Mouse (Mus musculus) C2C12 (cell line): ENCODE data around the gene Cd70.

Experiments
- CEBPB ChIP-seq: IDR thresholded peaks from one replicate; pipeline ENCODE4 v1.6.1; 2011; ENCODE audit warnings: low read depth, mild to moderate bottlenecking, control low read depth, moderate library complexity
- CTCF ChIP-seq: IDR thresholded peaks from one replicate; pipeline ENCODE4 v1.5.1; 2011; ENCODE audit not compliant: control insufficient read depth, insufficient read depth, insufficient read length
- FOSL1 ChIP-seq: IDR thresholded peaks from one replicate; pipeline ENCODE4 v1.8.0; 2011; ENCODE audit warnings: mild to moderate bottlenecking, low read length; ENCODE audit not compliant: poor library complexity, insufficient read depth, severe bottlenecking
- MAX ChIP-seq: IDR thresholded peaks from one replicate; pipeline ENCODE4 v1.6.1; 2011; ENCODE audit warnings: mild to moderate bottlenecking, control low read depth
- MYOG ChIP-seq: IDR thresholded peaks from one replicate; pipeline ENCODE4 v1.6.1; 2011; ENCODE audit not compliant: control insufficient read depth, insufficient read length; ENCODE audit errors: extremely low read depth
- USF1 ChIP-seq: IDR thresholded peaks from one replicate; pipeline ENCODE4 v1.6.1; 2011; ENCODE audit warnings: low read depth, mild to moderate bottlenecking, control low read depth, moderate library complexity

DNA sequence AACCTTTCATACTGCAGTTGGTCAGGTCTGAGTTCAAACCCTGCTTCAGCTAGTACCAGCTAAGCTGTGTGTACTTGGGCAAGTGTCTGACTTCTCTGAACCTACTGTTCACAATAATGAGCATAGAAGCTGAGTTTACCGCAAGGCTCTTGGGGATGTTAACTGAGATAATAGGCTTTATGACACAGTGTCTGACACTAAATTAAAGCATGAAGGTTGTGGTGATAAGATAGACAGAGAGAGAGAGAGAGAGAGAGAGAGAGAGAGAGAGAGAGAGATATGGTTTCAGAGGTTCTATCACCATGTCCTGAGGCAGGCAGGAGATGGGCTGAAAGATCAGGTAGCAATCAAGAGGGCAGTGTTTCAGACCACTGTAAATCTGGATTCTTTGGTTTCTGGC, 39.6 kb downstream of the Cd70 start:
- TF ChIP-seq MAX (no peak), CTCF (no peak), USF1 (no peak), MYOG (no peak), FOSL1 (no peak), CEBPB (no peak)
